Mouse (Mus musculus): ENCODE measurements around the gene Cux1.
"Not testable (repeated sequence)": the region's sequence is repeated elsewhere in the genome, so short reads cannot be mapped to it uniquely, and the experiment has no call there.

The Cux1 gene

GRCm38 (mm10) chr5:136475161-136475560 is 92.1 kb downstream of the Cux1 start:
- DNase-seq (ENCODE audit: low read depth, low spot score), result no peak

- no peak for DNase-seq (ENCODE audit: low read depth, low spot score)
Observed at GRCm38 (mm10) chr5:136474086-136474485, 93.2 kb downstream of the Cux1 start.

DNA sequence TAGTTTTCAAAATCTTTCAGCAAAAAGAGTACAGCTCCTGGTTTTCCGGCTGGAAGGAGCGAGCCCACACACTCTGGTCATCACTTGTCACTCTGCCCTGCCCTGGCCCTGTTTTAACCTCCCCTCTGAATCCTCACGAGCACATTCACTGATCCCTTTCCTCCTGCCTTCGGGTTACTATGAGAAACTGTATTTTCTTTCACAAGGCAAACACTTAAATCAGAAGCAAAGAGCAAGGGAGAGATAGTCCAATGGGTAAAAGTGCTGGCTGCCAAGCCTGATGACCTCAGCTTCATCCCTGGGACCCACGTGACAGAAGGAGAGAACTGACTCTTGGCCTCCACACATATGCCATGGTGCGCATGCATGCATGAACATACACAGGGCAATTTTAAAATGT is 94.0 kb downstream of the Cux1 start:
- no peak for DNase-seq (ENCODE audit: low read depth, low spot score)

DNA sequence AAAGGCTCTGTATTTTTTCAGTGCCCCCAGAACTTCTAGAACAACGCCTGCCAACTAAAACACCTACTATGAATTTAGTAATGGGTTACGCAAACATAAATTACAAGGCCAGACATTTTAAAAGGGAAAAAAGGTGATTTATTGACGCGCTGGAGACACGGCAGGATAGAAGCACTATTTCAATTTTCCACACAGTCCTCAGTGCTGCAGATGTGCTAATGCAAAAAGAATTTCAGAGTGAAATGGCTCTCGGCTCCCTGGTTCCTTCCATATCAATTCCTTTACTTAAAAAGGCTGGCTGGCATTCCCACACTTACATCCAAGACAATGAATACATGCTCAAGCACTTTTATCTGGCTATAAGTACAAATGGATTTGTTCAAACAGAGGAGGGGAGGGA is 94.4 kb downstream of the Cux1 start:
- DNase-seq (ENCODE audit: low read depth, low spot score), result no peak

GRCm38 (mm10) chr5:136470985-136471735 is 96.1 kb downstream of the Cux1 start:
- DNase-seq (ENCODE audit: low read depth, low spot score), result not testable (repeated sequence)

DNA sequence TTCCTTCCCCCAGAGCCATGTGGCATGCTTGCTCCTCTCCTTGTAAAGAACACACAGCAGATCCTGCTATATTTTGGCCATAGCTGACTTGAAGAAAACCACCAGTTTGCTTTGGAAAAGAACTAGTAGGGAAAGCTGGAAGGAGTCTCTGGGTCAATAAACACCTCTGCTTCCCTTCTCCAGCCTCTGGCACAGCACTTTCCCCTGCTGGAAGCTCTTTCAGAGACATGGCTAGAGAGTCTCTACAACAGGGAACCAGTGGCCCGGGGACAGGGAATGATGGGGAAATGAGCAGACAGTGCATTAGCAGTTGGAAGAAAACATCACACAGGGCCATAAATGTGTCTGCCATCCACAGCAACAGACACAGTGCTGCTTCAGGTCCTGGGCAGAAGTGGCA is 98.0 kb downstream of the Cux1 start:
- DNase-seq (ENCODE audit: low read depth, low spot score), result no peak

- DNase-seq (ENCODE audit: low read depth, low spot score), result peak; percentile 73
Observed at GRCm38 (mm10) chr5:136467360-136467999, 99.8 kb downstream of the Cux1 start.

GRCm38 (mm10) chr5:136465770-136466406 is 101.4 kb downstream of the Cux1 start:
- DNase-seq (ENCODE audit: low read depth, low spot score), result peak; percentile 19

GRCm38 (mm10) chr5:136465366-136465765 is 101.9 kb downstream of the Cux1 start:
- no peak for DNase-seq (ENCODE audit: low read depth, low spot score)

DNA sequence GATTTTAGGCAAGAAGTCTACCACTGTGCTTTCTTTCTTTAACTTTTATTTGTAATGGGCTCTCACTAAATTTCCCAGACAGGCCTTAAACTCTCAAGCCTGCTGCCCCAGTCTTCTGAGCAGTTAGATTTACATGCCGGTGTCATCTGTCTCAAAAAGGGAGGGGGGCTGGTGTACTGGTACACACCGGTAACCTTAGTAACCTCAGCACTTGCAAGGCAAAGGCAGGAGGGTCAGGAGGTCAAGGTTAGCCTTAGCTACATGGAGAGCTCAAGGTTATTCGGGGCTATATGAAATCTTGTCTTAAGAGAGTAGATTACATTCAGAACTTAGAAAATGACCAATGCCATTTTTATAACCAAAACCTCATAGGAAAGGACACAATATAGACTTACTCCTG is 102.4 kb downstream of the Cux1 start:
- no peak for DNase-seq (ENCODE audit: low read depth, low spot score)

DNA sequence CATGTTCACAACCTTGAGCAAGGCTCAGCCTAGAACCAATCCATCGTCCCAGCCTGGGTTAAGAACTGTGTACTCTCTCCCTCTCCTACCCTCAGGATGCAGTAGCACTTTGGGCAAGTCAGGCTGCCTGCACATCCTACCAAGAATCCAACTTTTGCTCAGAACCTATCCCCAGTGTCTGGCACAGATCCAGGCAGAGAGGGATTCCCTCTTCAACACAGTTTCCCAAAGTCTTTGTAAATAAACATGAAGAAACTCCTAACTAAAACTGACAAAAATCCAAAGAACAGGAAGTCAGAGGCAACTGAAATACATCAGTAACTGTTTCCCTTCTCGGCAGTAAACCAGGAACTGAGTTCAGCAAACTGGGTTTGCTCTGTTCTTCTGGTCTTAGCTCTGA is 103.2 kb downstream of the Cux1 start:
- DNase-seq (ENCODE audit: low read depth, low spot score), result no peak

- peak; percentile 53 for DNase-seq (ENCODE audit: low read depth, low spot score)
Observed at GRCm38 (mm10) chr5:136462613-136463012, 104.7 kb downstream of the Cux1 start.

DNA sequence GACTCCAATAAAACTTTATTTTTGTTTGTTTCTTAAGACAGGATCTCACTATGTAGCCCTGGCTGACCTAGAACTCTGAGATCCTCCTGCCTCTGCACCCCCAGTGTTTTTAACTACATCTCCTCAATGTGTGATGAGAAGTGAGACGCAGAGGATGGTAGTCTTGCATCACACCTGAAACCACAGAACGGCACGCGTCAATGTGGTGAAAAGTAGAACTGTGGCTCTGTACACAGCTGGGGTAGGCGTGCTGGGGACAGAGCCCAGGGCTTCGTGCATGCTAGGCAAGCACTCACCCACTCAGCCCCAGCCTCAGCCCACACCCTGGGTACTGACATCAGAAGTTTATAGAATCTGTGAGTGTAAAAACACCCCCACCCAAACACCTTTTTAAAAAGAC is 107.4 kb downstream of the Cux1 start:
- DNase-seq (ENCODE audit: low read depth, low spot score), result no peak

DNA sequence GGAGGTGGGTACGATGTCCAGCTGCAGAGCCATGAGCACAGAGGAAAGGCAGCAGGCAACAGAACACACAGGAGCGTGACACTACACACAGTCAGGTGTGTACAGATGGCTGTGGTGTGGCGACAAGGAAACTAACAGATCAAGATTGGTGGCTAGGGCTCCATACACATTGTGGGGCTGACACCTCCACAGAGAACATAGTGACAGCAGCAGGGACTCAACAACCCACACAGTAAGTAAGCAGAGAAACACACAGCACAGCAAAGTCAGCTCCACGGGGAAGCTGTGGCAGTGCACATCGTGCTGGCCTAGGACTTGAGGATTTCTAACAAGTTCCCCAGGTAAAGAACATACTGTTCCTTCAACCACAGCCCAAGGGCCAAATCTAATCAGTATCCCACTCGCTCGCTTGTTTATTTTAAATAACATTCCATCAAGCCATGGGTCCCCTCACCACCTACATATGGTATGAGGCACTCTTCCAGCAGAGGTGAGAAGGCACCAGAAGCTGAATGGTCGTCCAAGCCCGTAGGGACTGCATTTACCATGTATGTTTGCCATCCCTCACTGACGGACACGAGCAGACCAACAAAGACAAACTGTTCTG is 108.3 kb downstream of the Cux1 start:
- DNase-seq (ENCODE audit: low read depth, low spot score), result no peak

- peak; percentile 38 for DNase-seq (ENCODE audit: low read depth, low spot score)
Observed at GRCm38 (mm10) chr5:136458102-136458863, 109.0 kb downstream of the Cux1 start.

DNA sequence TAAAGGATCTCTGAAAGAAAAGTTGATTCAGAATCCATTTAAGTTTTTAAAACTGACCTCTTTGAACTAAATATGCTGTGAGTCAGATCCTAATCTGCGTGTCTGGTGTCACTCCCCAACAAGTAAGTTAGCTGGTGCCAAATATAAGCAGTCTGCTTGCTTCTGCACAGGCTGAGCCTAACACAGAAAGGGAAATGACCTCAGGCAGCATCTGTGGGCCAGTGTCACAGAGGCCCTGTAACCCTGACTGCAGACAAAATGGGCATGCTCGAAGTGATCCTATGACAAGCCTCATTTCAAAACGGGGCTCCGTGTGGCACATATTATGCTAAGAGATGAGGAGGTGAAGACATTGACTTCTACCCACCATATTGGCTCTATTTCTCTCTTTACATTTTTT is 110.9 kb downstream of the Cux1 start:
- DNase-seq (ENCODE audit: low read depth, low spot score), result peak; percentile 41

DNA sequence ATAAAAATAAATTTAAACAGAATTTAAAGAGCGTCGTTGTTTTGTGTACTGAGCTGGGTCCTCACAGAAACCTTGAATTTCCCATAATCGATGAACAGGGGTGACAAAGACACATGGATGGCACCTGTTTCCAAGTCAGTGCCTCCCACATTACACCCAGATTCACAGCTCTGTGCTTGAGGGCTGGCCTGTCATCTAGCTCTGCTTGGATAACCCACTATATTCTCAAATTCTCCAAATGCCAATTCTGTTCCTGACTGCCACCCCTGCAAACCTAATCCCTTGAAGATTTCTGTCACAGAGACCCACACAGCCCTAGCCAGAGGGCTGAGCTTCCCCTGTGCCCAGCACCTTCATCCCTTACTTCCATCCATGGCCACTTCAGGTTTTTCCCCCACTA is 114.6 kb downstream of the Cux1 start:
- DNase-seq (ENCODE audit: low read depth, low spot score), result no peak

- DNase-seq (ENCODE audit: low read depth, low spot score), result no peak
Observed at GRCm38 (mm10) chr5:136449801-136450200, 117.5 kb downstream of the Cux1 start.

DNA sequence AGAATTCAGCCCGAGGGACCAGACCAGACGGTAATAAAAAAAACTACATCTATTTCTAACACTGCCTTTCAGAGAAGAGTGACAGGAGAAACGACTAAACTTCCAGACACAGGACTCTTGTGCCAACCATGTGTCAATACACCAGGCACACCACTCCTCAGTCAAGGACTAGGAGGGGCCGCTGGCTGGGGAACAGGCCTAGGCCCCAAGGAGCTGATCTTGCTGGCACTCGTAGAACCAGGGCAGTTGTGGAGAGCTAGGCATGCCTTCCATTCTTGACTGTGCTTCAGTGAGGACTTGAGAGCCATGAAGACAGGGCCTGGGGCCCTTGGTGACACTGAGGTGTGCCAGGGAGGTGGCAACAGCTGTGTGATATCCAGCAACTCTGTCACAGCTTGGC is 121.3 kb downstream of the Cux1 start:
- DNase-seq (ENCODE audit: low read depth, low spot score), result no peak

DNA sequence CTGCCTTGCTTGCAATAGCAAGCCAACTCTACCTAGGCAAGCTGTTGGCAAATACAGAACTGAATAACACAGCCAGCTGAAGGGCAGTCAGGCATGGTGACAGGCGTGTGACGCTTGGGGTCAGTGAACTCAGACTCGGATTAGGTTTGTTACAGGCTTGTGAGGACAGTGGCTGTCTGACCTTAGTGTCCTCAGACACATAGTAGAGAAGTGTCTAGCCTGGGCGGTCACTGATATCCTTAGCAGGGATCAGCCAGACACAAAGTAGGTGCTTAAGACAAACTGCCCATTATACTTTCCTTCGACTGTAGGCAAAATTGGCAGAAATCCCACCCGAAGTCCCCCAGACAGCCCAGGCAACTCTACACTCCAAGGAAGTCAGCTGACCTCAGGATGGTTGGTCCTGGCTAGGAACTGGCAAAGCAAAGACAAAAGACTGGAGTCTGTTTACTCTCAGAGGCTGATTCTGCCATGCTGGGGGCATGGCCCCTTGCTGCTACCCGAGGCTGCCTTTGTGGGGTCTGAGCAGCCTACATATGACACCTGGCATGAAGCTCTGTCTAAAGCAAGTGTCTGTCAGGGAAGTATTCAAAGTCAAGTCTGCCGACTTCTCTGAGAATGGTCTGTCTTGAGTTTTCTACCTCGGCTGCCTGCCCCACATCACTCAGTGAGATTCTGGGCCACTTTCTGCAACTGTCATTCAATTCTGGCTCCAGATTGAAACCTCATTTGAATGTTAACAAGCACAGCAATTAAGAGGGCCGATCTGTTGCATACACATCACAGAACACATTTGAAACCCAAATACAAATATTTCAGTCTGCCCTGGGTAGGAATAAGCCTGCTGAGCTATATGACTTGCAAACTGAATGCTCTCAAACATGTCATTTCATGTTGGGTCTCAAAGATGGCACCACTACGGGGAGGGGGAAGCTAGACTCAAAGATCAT is 124.8 kb downstream of the Cux1 start:
- peak; percentile 63 for DNase-seq (ENCODE audit: low read depth, low spot score)

GRCm38 (mm10) chr5:136429647-136430046 is 137.6 kb downstream of the Cux1 start:
- DNase-seq (ENCODE audit: low read depth, low spot score), result no peak
